Mouse (Mus musculus): ENCODE results near the gene Cgrrf1. TPM values are rescaled to one million over a fixed set of nuclear protein-coding genes. Genes with fewer than 3 reads are reported as not detected.
A peak's percentile ranks its signal among the peaks of the same experiment; 100 is the strongest.

The Cgrrf1 gene
- 24.0 and 26.6 TPM in 2 replicates for polyA plus RNA-seq (2015; fragmentation: Nextera tagmentation; extraction: Ambion mirVana)

DNA sequence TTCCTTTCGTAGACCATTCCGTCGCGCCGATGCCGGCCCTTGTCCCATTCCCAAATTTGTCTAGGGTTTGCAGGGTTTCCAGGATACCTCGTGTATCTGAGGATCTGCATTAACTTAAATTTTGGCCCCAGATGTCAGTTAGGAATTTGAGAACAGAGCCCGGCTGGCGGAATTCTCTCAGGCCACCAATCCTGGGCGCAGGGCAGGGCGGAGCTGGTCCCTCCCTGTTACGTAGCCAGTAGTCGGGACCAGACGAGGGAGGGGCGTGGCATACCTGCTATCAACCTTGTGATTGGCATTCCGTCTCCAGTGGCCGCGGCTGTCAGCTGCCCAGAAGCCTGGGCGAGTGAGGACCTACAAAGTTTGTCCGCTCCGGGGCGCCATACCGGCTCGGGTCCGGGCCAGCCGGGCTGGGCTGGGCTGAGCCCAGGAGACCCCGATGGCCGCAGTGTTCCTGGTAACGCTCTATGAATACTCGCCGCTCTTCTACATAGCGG is at the start of gene Cgrrf1:
Cgrrf1 (plus strand) TSS at position 289 of the 497 bp plus-strand sequence.
- no peaks in the 10 kb centered on the region for H3K27me3 ChIP-seq
- peak within 1 kb of the TSS; percentile 93 for H3K4me3 ChIP-seq
- H3K27ac ChIP-seq = peak within 1 kb of the TSS; percentile 80
- peak; percentile 99 for ATAC-seq (replicated peaks; ENCODE audit: insufficient number of reproducible peaks, insufficient read depth, low FRiP score, low read depth)
- peaks cover 20% of the 10 kb centered on the region for H3K4me1 ChIP-seq (replicated peaks)
- under 1% methylated on average over 32 of the region's 32 CpGs for WGBS
- H3K9ac ChIP-seq = peak within 1 kb of the TSS; percentile 95
- H3K4me2 ChIP-seq = peak within 1 kb of the TSS; percentile 83
- no peaks in the 10 kb centered on the region for H3K36me3 ChIP-seq
- no peaks in the 10 kb centered on the region for H3K9me3 ChIP-seq (replicated peaks)

- H3K4me3 ChIP-seq = no peak overlapping the region
- peaks cover 14% of the 10 kb centered on the region for H3K4me1 ChIP-seq (replicated peaks)
- 73% methylated on average over 8 of the region's 8 CpGs for WGBS
- no peak overlapping the region for H3K4me2 ChIP-seq
- no peak overlapping the region for H3K27ac ChIP-seq
- no peaks in the 10 kb centered on the region for H3K27me3 ChIP-seq
- H3K36me3 ChIP-seq = peaks cover 39% of the 10 kb centered on the region
- no peaks in the 10 kb centered on the region; the same call in 1 of the 2 replicates for H3K9me3 ChIP-seq (replicated peaks)
- no peak for ATAC-seq (replicated peaks; ENCODE audit: insufficient number of reproducible peaks, insufficient read depth, low FRiP score, low read depth)
- H3K9ac ChIP-seq = no peak overlapping the region
These were observed 49.6 kb upstream of the Cgrrf1 start for GRCm38 (mm10) chr14:46782187-46782828.

DNA sequence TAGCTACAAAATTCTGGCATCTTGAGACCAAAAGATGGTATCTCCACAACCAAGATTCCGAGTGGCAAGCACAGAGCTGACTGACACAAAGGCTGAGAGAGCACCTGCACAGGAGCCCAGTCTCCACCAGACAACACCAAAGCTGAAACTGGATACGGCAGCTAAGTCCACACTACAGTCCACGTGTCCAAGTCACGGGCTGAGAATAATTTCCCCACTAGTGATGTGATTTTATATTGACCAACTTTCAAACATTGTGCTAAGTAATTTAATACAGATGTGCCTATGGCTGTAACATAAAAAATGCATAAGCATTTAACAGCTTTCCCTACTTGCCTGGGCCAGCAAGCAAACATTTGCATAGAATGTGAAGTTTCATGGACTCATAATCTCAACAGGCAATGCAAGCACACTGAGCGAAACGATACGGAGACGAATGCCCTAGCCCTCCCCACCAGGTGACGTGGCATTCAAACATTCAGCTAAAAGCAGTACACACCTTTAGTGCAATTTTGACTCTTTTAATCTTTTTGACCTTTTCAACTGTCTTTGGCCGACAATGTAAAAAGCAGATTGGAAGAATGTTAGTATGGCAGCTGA is 48.5 kb upstream of the Cgrrf1 start:
- Histone ChIP-seq H3K9ac (no peak overlapping the region), H3K36me3 (peaks cover 29% of the 10 kb centered on the region), H3K4me3 (no peak overlapping the region), H3K9me3 (replicated peaks) (no peaks in the 10 kb centered on the region; the same call in 1 of the 2 replicates), H3K4me2 (no peak overlapping the region), H3K27ac (no peak overlapping the region), H3K27me3 (no peaks in the 10 kb centered on the region), H3K4me1 (replicated peaks) (peaks cover 14% of the 10 kb centered on the region)
- ATAC-seq (replicated peaks; ENCODE audit: insufficient number of reproducible peaks, insufficient read depth, low FRiP score, low read depth) = no peak
- WGBS = 84% methylated on average over 10 of the region's 10 CpGs

DNA sequence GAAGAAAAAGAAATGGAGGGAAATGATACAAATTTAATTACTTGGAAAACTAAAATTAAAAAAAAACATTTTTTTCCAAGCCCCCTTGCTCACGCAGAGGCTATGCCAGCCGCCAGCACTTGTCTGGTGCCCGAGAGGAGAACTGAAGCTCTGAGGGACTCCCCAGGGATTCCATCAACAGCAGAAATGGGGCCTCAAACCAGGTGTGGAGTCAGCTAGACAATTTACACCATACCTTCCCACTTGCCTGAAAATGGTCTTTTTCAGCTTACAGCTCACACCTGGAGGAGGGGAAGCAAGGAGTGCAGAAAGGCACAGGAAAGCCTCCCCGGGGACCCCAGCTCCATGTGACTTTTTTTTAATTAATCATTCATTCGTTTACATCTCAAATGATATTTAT is 46.7 kb upstream of the Cgrrf1 start:
- 87% methylated on average over 5 of the region's 5 CpGs for WGBS
- H3K4me3 ChIP-seq = no peak overlapping the region
- H3K4me2 ChIP-seq = no peak overlapping the region

GRCm38 (mm10) chr14:46787454-46787786 is 44.5 kb upstream of the Cgrrf1 start:
- H3K4me3 ChIP-seq = peak overlapping the region; percentile 87
- ATAC-seq (replicated peaks; ENCODE audit: insufficient number of reproducible peaks, insufficient read depth, low FRiP score, low read depth) = no peak
- H3K9me3 ChIP-seq (replicated peaks) = no peaks in the 10 kb centered on the region
- H3K36me3 ChIP-seq = peaks cover 10% of the 10 kb centered on the region; the same call in 1 of the 2 replicates
- under 1% methylated on average over 11 of the region's 11 CpGs for WGBS
- H3K9ac ChIP-seq = peak overlapping the region; percentile 91
- peak overlapping the region; percentile 97 for H3K27ac ChIP-seq
- H3K27me3 ChIP-seq = no peaks in the 10 kb centered on the region
- peaks cover 17% of the 10 kb centered on the region for H3K4me1 ChIP-seq (replicated peaks)
- peak overlapping the region; percentile 63 for H3K4me2 ChIP-seq

More for the DNA sequence above, 46.7 kb upstream of the Cgrrf1 start:
- H3K27ac ChIP-seq = no peak overlapping the region
- H3K27me3 ChIP-seq = no peaks in the 10 kb centered on the region
- no peak for ATAC-seq (replicated peaks; ENCODE audit: insufficient number of reproducible peaks, insufficient read depth, low FRiP score, low read depth)
- no peak overlapping the region for H3K9ac ChIP-seq
- H3K9me3 ChIP-seq (replicated peaks) = no peaks in the 10 kb centered on the region
- peaks cover 10% of the 10 kb centered on the region; the same call in 1 of the 2 replicates for H3K36me3 ChIP-seq
- H3K4me1 ChIP-seq (replicated peaks) = peaks cover 20% of the 10 kb centered on the region

DNA sequence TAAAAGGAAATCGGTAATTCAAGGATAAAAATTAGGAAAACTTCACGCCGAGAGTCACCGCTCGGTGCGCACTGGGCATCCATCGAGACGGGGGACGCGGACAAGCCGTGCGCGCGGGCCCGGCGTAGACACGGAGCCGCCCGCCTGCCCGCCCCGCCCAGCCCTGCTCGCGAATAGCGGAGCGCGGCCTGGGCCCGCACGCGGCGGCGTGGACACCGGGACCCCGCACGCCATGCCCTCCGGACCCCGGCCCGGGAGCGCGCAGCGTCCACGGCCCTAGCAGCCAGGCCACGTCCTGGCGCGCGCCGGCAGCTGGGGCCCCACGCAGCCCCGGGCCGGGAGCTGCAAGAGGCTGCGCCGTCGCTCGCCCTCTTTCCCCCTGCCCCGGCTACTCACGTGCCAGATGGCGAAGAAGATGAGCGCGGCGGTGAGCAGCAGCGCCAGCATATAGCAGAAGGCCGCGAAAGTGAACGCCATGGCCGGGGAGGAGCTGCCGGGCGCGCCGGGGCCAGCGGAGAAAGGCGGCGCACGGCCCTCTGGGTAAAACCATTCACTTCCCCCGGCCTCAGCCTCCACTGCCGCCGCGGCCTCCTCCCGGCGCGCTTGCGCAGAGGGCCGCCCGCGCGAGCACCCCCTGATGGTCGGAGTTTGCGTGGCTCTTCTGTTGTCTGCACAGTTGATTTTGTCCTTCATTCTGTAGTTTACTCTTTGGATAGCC is 44.0 kb upstream of the Cgrrf1 start, which contains the start of gene Cnih1:
Cnih1 (minus strand) TSS at position 625 of the 718 bp plus-strand sequence.
- Histone ChIP-seq H3K27ac (peak within 1 kb of the TSS; percentile 97), H3K9ac (peak within 1 kb of the TSS; percentile 91), H3K4me1 (replicated peaks) (peaks cover 17% of the 10 kb centered on the region), H3K27me3 (no peaks in the 10 kb centered on the region), H3K36me3 (peaks cover 7% of the 10 kb centered on the region; the same call in 1 of the 2 replicates), H3K9me3 (replicated peaks) (no peaks in the 10 kb centered on the region), H3K4me2 (peak within 1 kb of the TSS; percentile 63), H3K4me3 (peak within 1 kb of the TSS; percentile 87)
- WGBS = under 1% methylated on average over 86 of the region's 86 CpGs
- peak; percentile 93 for ATAC-seq (replicated peaks; ENCODE audit: insufficient number of reproducible peaks, insufficient read depth, low FRiP score, low read depth)

DNA sequence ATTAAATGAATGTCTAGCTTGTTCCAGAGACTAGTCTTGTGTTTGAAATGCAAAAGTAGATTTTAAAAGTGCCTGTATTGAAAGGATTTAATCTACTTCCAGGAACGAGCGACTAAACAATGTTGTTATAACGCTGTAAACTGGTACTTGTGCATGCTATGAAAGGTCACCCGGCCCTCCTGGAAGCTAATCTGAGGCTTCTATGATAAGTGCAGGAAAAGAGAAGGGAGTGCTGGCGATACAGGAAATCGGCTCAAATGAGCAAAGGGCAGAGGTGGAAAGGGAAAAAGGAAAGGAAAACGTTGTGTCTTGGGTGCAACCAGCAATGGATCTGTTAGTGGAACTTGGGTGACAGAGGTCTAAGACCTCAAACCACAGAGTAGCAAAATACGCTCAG is 43.4 kb upstream of the Cgrrf1 start:
- Histone ChIP-seq H3K4me2 (peak overlapping the region; percentile 63), H3K9ac (peak overlapping the region; percentile 5), H3K4me1 (replicated peaks) (peaks cover 17% of the 10 kb centered on the region), H3K9me3 (replicated peaks) (no peaks in the 10 kb centered on the region), H3K27ac (peak overlapping the region; percentile 97), H3K4me3 (peak overlapping the region; percentile 87), H3K36me3 (peaks cover 2% of the 10 kb centered on the region; the same call in 1 of the 2 replicates), H3K27me3 (no peaks in the 10 kb centered on the region)
- WGBS = 13% methylated on average over 8 of the region's 8 CpGs
- ATAC-seq (replicated peaks; ENCODE audit: insufficient number of reproducible peaks, insufficient read depth, low FRiP score, low read depth) = no peak

DNA sequence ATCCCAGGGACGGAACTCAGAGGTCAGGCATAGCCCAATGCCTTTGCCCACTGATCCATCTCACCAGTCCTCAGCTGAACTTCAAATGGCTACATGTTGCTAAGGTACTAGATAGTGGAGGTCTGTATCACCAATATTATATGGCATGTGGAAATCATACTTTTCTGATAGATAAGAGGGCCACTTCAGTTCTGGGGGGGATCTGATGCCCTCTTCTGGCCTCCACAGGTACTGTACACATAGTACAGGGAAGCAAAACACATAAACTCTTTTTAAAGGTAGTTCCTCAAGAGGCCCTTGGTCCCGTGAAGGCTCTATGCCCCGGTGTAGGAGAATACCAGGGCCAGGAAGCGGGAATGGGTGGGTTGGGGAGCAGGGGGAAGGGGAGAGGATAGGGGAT is 41.6 kb upstream of the Cgrrf1 start:
- Histone ChIP-seq H3K4me1 (replicated peaks) (peaks cover 17% of the 10 kb centered on the region), H3K4me2 (no peak overlapping the region), H3K4me3 (no peak overlapping the region), H3K27me3 (no peaks in the 10 kb centered on the region), H3K36me3 (no peaks in the 10 kb centered on the region), H3K27ac (no peak overlapping the region), H3K9ac (no peak overlapping the region), H3K9me3 (replicated peaks) (no peaks in the 10 kb centered on the region)
- ATAC-seq (replicated peaks; ENCODE audit: insufficient number of reproducible peaks, insufficient read depth, low FRiP score, low read depth) = no peak
- 71% methylated on average over 4 of the region's 4 CpGs for WGBS

DNA sequence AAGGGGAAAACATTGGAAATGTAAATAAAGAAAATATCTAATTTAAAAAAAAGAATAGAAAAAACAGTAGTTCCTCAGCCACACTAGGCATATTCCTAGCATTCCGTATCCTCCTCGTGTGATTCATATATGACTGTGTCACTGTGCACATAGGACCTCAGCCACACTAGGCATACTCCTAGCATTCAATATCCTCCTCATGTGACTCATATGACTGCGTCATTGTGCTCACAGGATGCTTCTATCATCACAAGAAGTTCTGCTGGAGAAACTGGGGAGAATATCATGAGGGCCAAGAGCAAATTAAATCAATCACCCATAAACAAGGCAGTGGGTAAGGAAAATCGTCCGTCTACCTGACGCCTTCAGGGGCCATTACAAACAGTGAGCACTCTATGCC is 41.2 kb upstream of the Cgrrf1 start:
- H3K36me3 ChIP-seq = no peaks in the 10 kb centered on the region
- no peak overlapping the region for H3K9ac ChIP-seq
- no peak overlapping the region for H3K4me3 ChIP-seq
- 88% methylated on average over 6 of the region's 6 CpGs for WGBS
- H3K4me2 ChIP-seq = no peak overlapping the region
- no peaks in the 10 kb centered on the region for H3K27me3 ChIP-seq
- H3K9me3 ChIP-seq (replicated peaks) = no peaks in the 10 kb centered on the region
- peaks cover 17% of the 10 kb centered on the region for H3K4me1 ChIP-seq (replicated peaks)
- no peak overlapping the region for H3K27ac ChIP-seq
- ATAC-seq (replicated peaks; ENCODE audit: insufficient number of reproducible peaks, insufficient read depth, low FRiP score, low read depth) = no peak

- Histone ChIP-seq H3K9ac (no peak overlapping the region), H3K9me3 (replicated peaks) (no peaks in the 10 kb centered on the region), H3K27me3 (no peaks in the 10 kb centered on the region), H3K27ac (no peak overlapping the region), H3K36me3 (no peaks in the 10 kb centered on the region), H3K4me3 (no peak overlapping the region), H3K4me1 (replicated peaks) (peaks cover 1% of the 10 kb centered on the region; the same call in 1 of the 2 replicates), H3K4me2 (no peak overlapping the region)
- 84% methylated on average over 5 of the region's 5 CpGs for WGBS
- ATAC-seq (replicated peaks; ENCODE audit: insufficient number of reproducible peaks, insufficient read depth, low FRiP score, low read depth) = no peak
These were observed 37.8 kb upstream of the Cgrrf1 start for GRCm38 (mm10) chr14:46794157-46794556.

DNA sequence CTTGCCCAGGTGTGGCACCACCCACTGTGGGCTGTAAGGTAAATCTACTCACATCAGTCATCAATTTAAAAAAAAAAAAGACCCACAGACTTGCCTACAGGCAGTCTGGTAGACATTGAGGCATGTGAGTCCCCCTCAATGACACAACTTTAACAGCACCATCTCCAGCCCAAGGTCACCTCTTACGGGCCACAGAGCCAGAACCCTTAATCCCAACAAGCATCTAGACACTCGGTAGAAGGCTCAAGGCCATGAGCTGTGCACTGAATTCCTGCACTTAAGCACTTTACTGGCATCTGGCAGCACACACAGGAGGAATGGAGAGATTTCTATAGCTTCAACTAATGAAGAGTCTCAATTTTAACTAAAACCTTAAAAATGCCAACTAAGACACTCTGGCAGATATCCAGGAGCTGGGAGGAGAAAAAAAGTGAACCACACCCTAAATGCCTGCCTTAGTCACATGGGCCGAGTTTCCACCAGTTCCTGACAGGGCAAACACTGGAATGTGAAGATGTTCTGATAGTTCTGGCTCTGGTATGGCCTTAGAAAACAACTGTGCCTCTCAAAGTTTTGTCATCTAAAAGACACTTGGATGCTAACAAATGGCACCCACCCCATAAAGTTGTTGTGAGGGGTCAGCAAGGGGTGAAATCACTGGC is 31.1 kb upstream of the Cgrrf1 start:
- H3K36me3 ChIP-seq = no peaks in the 10 kb centered on the region
- no peak overlapping the region for H3K9ac ChIP-seq
- H3K4me1 ChIP-seq (replicated peaks) = no peaks in the 10 kb centered on the region
- no peak overlapping the region for H3K27ac ChIP-seq
- H3K4me3 ChIP-seq = no peak overlapping the region
- no peaks in the 10 kb centered on the region for H3K27me3 ChIP-seq
- no peaks in the 10 kb centered on the region for H3K9me3 ChIP-seq (replicated peaks)
- WGBS = 51% methylated on average over 3 of the region's 3 CpGs
- ATAC-seq (replicated peaks; ENCODE audit: insufficient number of reproducible peaks, insufficient read depth, low FRiP score, low read depth) = no peak
- H3K4me2 ChIP-seq = no peak overlapping the region
